Mouse (Mus musculus) lung, postnatal 0 days (tissue): Measurements from ENCODE around the gene Tmem53. TPM values are rescaled to one million over a fixed set of nuclear protein-coding genes. Genes with fewer than 3 reads are reported as not detected.

Experiments
- ATAC-seq: fragments of 200-750 bp; cut with Nextera tagmentation; 2 replicates; pipeline ENCODE4 v1.8.0; 2017; ENCODE audit warnings: moderate library complexity
- DNase-seq: peaks from one replicate; pipeline ENCODE4 v3.0.0-alpha.2; 2016; ENCODE audit warnings: low spot score
- H3K27ac ChIP-seq: fragments of 300-500 bp; sonication (generic); 2 replicates; pipeline ENCODE4 v1.5.1; 2014; ENCODE audit warnings: antibody characterized with exemption, mild to moderate bottlenecking, low read length, mixed read lengths
- H3K27me3 ChIP-seq: fragments of 300-500 bp; sonication (generic); replicated peaks from 2 replicates; pipeline ENCODE4 v1.6.1; 2014; ENCODE audit warnings: low read length, mixed read lengths; ENCODE audit not compliant: insufficient read depth
- H3K36me3 ChIP-seq: fragments of 300-500 bp; sonication (generic); 2 replicates; pipeline ENCODE4 v1.6.1; 2014; ENCODE audit warnings: low read length, mixed read lengths; ENCODE audit not compliant: insufficient read depth
- H3K4me1 ChIP-seq: fragments of 300-500 bp; sonication (generic); 2 replicates; pipeline ENCODE4 v1.6.1; 2014; ENCODE audit warnings: antibody characterized with exemption, low read depth, low read length, mixed read lengths; ENCODE audit not compliant: insufficient read depth
- H3K4me2 ChIP-seq: fragments of 300-500 bp; sonication (generic); replicated peaks from 2 replicates; pipeline ENCODE4 v1.6.1; 2014; ENCODE audit warnings: low read depth, mild to moderate bottlenecking, low read length, moderate library complexity, mixed read lengths
- H3K4me3 ChIP-seq: fragments of 300-500 bp; sonication (generic); 2 replicates; pipeline ENCODE4 v1.5.1; 2014; ENCODE audit warnings: low read depth, low read length
- H3K9ac ChIP-seq: fragments of 300-500 bp; sonication (generic); replicated peaks from 2 replicates; pipeline ENCODE4 v1.6.1; 2014; ENCODE audit warnings: low read depth, mild to moderate bottlenecking
- H3K9me3 ChIP-seq: fragments of 300-500 bp; sonication (generic); 2 replicates; pipeline ENCODE4 v1.6.1; 2016; ENCODE audit warnings: low read length, mixed read lengths
- CTCF ChIP-seq: IDR thresholded peaks from 2 replicates; pipeline ENCODE4 v1.5.1; 2016; ENCODE audit warnings: antibody characterized with exemption, mild to moderate bottlenecking
- EP300 ChIP-seq: IDR thresholded peaks from 2 replicates; pipeline ENCODE4 v1.6.1; 2016; ENCODE audit warnings: antibody characterized with exemption, mild to moderate bottlenecking, control low read depth
- WGBS: fragments of 180-500 bp; shearing (Covaris S2); extraction: QIAGEN DNeasy Blood & Tissue Kit; methylation state at CpG from one replicate; pipeline ENCODE4 v1.1.7; 2014; 5-methylcytosine and 5-hydroxymethylcytosine counted together
- polyA plus RNA-seq: library from polyadenylated mRNA; unstranded; fragments of >200 nt; fragmentation: Nextera tagmentation; extraction: Ambion mirVana; gene quantifications from 2 replicates; pipeline ENCODE4 v1.2.1, GENCODE M21; 2015

Gene Tmem53
- polyA plus RNA-seq, 1 experiment from 2014 or later = 27.6 TPM

- Histone ChIP-seq H3K9ac (no peak overlapping the region), H3K4me3 (no peak overlapping the region), H3K4me1 (no peaks in the 10 kb centered on the region), H3K36me3 (no peaks in the 10 kb centered on the region), H3K27ac (no peak overlapping the region), H3K9me3 (no peaks in the 10 kb centered on the region), H3K27me3 (no peaks in the 10 kb centered on the region), H3K4me2 (no peak overlapping the region)
- no peak for DNase-seq
- TF ChIP-seq CTCF = no peak
- no peak for ATAC-seq
- 79% methylated on average over 6 of the region's 6 CpGs for WGBS
These were observed 37.5 kb upstream of the Tmem53 start for GRCm38 (mm10) chr4:117214250-117214649.

GRCm38 (mm10) chr4:117217029-117217428, 34.7 kb upstream of the Tmem53 start:
- no peak for ATAC-seq
- WGBS = 42% methylated on average over 5 of the region's 5 CpGs

GRCm38 (mm10) chr4:117218517-117219219, 33.1 kb upstream of the Tmem53 start:
- Histone ChIP-seq H3K36me3 (no peaks in the 10 kb centered on the region), H3K9me3 (no peaks in the 10 kb centered on the region), H3K27me3 (no peaks in the 10 kb centered on the region), H3K4me1 (no peaks in the 10 kb centered on the region), H3K9ac (no peak overlapping the region), H3K4me3 (no peak overlapping the region), H3K4me2 (no peak overlapping the region), H3K27ac (no peak overlapping the region)
- ATAC-seq (peak; percentile 79), DNase-seq (peak; percentile 90)
- TF ChIP-seq CTCF (peak; percentile 96), EP300 (peak; percentile 74)
- WGBS = 28% methylated on average over 10 of the region's 10 CpGs

More at GRCm38 (mm10) chr4:117217029-117217428, 34.7 kb upstream of the Tmem53 start:
- H3K9me3 ChIP-seq = no peaks in the 10 kb centered on the region
- TF ChIP-seq CTCF (no peak), EP300 (no peak)
- no peaks in the 10 kb centered on the region for H3K27me3 ChIP-seq
- H3K27ac ChIP-seq = no peak overlapping the region
- no peaks in the 10 kb centered on the region for H3K36me3 ChIP-seq
- H3K9ac ChIP-seq = no peak overlapping the region
- no peak for DNase-seq
- H3K4me2 ChIP-seq = no peak overlapping the region
- no peak overlapping the region for H3K4me3 ChIP-seq
- H3K4me1 ChIP-seq = no peaks in the 10 kb centered on the region

- TF ChIP-seq EP300 (no peak), CTCF (no peak)
- Histone ChIP-seq H3K4me3 (no peak overlapping the region), H3K9ac (no peak overlapping the region), H3K4me2 (no peak overlapping the region), H3K27me3 (no peaks in the 10 kb centered on the region), H3K36me3 (no peaks in the 10 kb centered on the region), H3K9me3 (no peaks in the 10 kb centered on the region), H3K27ac (no peak overlapping the region), H3K4me1 (no peaks in the 10 kb centered on the region)
- no peak for DNase-seq
- WGBS = 70% methylated on average over 9 of the region's 9 CpGs
- ATAC-seq = no peak
These were observed 30.8 kb upstream of the Tmem53 start for GRCm38 (mm10) chr4:117220741-117221515.

GRCm38 (mm10) chr4:117221836-117222235, 29.9 kb upstream of the Tmem53 start:
- Histone ChIP-seq H3K4me2 (no peak overlapping the region), H3K27me3 (no peaks in the 10 kb centered on the region), H3K4me3 (no peak overlapping the region), H3K4me1 (no peaks in the 10 kb centered on the region), H3K9me3 (no peaks in the 10 kb centered on the region), H3K27ac (no peak overlapping the region), H3K36me3 (no peaks in the 10 kb centered on the region), H3K9ac (no peak overlapping the region)
- TF ChIP-seq EP300 (no peak), CTCF (no peak)
- ATAC-seq (no peak), DNase-seq (no peak)
- WGBS = 78% methylated on average over 9 of the region's 9 CpGs

GRCm38 (mm10) chr4:117223001-117223400, 28.8 kb upstream of the Tmem53 start:
- no peaks in the 10 kb centered on the region for H3K9me3 ChIP-seq
- H3K4me1 ChIP-seq = no peaks in the 10 kb centered on the region
- no peak overlapping the region for H3K27ac ChIP-seq
- TF ChIP-seq CTCF = no peak
- no peak for TF ChIP-seq EP300
- no peak overlapping the region for H3K4me2 ChIP-seq
- 46% methylated on average over 5 of the region's 5 CpGs for WGBS
- no peak for ATAC-seq
- no peaks in the 10 kb centered on the region for H3K36me3 ChIP-seq
- no peak overlapping the region for H3K9ac ChIP-seq
- no peaks in the 10 kb centered on the region for H3K27me3 ChIP-seq
- H3K4me3 ChIP-seq = no peak overlapping the region
- no peak for DNase-seq
